Mouse (Mus musculus) bone marrow macrophage, adult 2 months (primary cell): ENCODE data around the gene Arhgef7.
"Not testable (repeated sequence)": the region's sequence is repeated elsewhere in the genome, so short reads cannot be mapped to it uniquely, and the experiment has no call there.

Experiments
- CTCF ChIP-seq: IDR thresholded peaks from 2 replicates; pipeline ENCODE4 v1.5.1; 2012; ENCODE audit warnings: low read depth, mild to moderate bottlenecking, low read length, moderate library complexity
- POLR2A ChIP-seq: IDR thresholded peaks from 2 replicates; pipeline ENCODE4 v1.6.1; 2012; ENCODE audit warnings: mild to moderate bottlenecking, low read depth, low read length, borderline replicate concordance

- not testable (repeated sequence) for TF ChIP-seq CTCF, POLR2A
Measured at GRCm38 (mm10) chr8:11874227-11874626, 146.7 kb downstream of the Arhgef7 start.
